Mouse (Mus musculus) liver, embryonic 16.5 days (tissue): ENCODE measurements around the gene Rhot2. TPM values are rescaled to one million over a fixed set of nuclear protein-coding genes. Genes with fewer than 3 reads are reported as not detected.
"Not testable (repeated sequence)": the region's sequence is repeated elsewhere in the genome, so short reads cannot be mapped to it uniquely, and the experiment has no call there.

ENCODE experiments used
- ATAC-seq: fragments of 200-750 bp; cut with Nextera tagmentation; 2 replicates; pipeline ENCODE4 v1.8.0; 2017; ENCODE audit warnings: low read depth, mild to moderate bottlenecking, moderate number of reproducible peaks, moderate library complexity
- H3K27ac ChIP-seq: fragments of 300-500 bp; sonication (generic); 2 replicates; pipeline ENCODE4 v1.5.1; 2014; ENCODE audit warnings: mild to moderate bottlenecking, low read length
- H3K27me3 ChIP-seq: fragments of 300-500 bp; sonication (generic); 2 replicates; pipeline ENCODE4 v1.6.1; 2014; ENCODE audit warnings: low read depth, low read length, mixed read lengths; ENCODE audit not compliant: control insufficient read depth, insufficient read depth
- H3K36me3 ChIP-seq: fragments of 300-500 bp; sonication (generic); 2 replicates; pipeline ENCODE4 v1.6.1; 2014; ENCODE audit warnings: mild to moderate bottlenecking; ENCODE audit not compliant: control insufficient read depth, insufficient read depth
- H3K4me1 ChIP-seq: fragments of 300-500 bp; sonication (generic); 2 replicates; pipeline ENCODE4 v1.6.1; 2014; ENCODE audit warnings: low read depth, low read length, mixed read lengths; ENCODE audit not compliant: control insufficient read depth
- H3K4me2 ChIP-seq: fragments of 300-500 bp; sonication (generic); 2 replicates; pipeline ENCODE4 v1.6.1; 2014; ENCODE audit warnings: low read depth, low read length, mixed read lengths
- H3K4me3 ChIP-seq: fragments of 300-500 bp; sonication (generic); 2 replicates; pipeline ENCODE4 v1.5.1; 2014; ENCODE audit warnings: low read depth, mild to moderate bottlenecking, low read length
- H3K9ac ChIP-seq: fragments of 300-500 bp; sonication (generic); 2 replicates; pipeline ENCODE4 v1.6.1; 2014; ENCODE audit warnings: low read depth, low read length
- H3K9me3 ChIP-seq: fragments of 300-500 bp; sonication (generic); replicated peaks from 2 replicates; pipeline ENCODE4 v1.6.1; 2016; ENCODE audit warnings: low read length; ENCODE audit not compliant: control insufficient read depth
- WGBS: fragments of 180-500 bp; shearing (Covaris S2); extraction: QIAGEN DNeasy Blood & Tissue Kit; methylation state at CpG from one replicate; pipeline ENCODE4 v1.1.7; 2014; ENCODE audit not compliant: insufficient replicate concordance; 5-methylcytosine and 5-hydroxymethylcytosine counted together
- polyA plus RNA-seq: library from polyadenylated mRNA; unstranded; fragments of >200 nt; fragmentation: Nextera tagmentation; extraction: Ambion mirVana; gene quantifications from 2 replicates; pipeline ENCODE4 v1.2.1, GENCODE M21; 2015

Gene Rhot2
- polyA plus RNA-seq, 1 experiment from 2014 or later: 11.4 TPM

- Histone ChIP-seq H3K4me2 (peak overlapping the region; percentile 85), H3K4me3 (peak overlapping the region; percentile 85), H3K9me3 (no peaks in the 10 kb centered on the region), H3K9ac (peak overlapping the region; percentile 83), H3K4me1 (peaks cover 29% of the 10 kb centered on the region), H3K27me3 (no peaks in the 10 kb centered on the region), H3K27ac (peak overlapping the region; percentile 90), H3K36me3 (no peaks in the 10 kb centered on the region)
- 60% methylated on average over 10 of the region's 10 CpGs for WGBS
- ATAC-seq: peak; percentile 19; the same call in 1 of the 2 replicates
These were observed 31.8 kb upstream of the Rhot2 start for GRCm38 (mm10) chr17:25876347-25876915.

GRCm38 (mm10) chr17:25875171-25876136, 30.8 kb upstream of the Rhot2 start:
- H3K4me3 ChIP-seq: peak overlapping the region; percentile 85
- peak overlapping the region; percentile 83 for H3K9ac ChIP-seq
- peak overlapping the region; percentile 85 for H3K4me2 ChIP-seq
- H3K36me3 ChIP-seq: no peaks in the 10 kb centered on the region
- H3K4me1 ChIP-seq: peaks cover 26% of the 10 kb centered on the region
- peak overlapping the region; percentile 90 for H3K27ac ChIP-seq
- no peaks in the 10 kb centered on the region for H3K27me3 ChIP-seq
- ATAC-seq: peak; percentile 86
- no peaks in the 10 kb centered on the region for H3K9me3 ChIP-seq
- under 1% methylated on average over 59 of the region's 59 CpGs for WGBS

GRCm38 (mm10) chr17:25874721-25875170, 30.1 kb upstream of the Rhot2 start, which contains the start of gene Mettl26:
TSS of gene Mettl26 (plus strand) at chr17:25875074.
- Histone ChIP-seq H3K9me3 (no peaks in the 10 kb centered on the region), H3K4me2 (peak within 1 kb of the TSS; percentile 85), H3K9ac (peak within 1 kb of the TSS; percentile 83), H3K27ac (peak within 1 kb of the TSS; percentile 90), H3K4me3 (peak within 1 kb of the TSS; percentile 85), H3K27me3 (no peaks in the 10 kb centered on the region), H3K36me3 (no peaks in the 10 kb centered on the region), H3K4me1 (peaks cover 23% of the 10 kb centered on the region)
- peak; percentile 71 for ATAC-seq
- under 1% methylated on average over 25 of the region's 25 CpGs for WGBS

- ATAC-seq: no peak
- Histone ChIP-seq H3K27ac (peak overlapping the region; percentile 90), H3K9ac (peak overlapping the region; percentile 28), H3K27me3 (no peaks in the 10 kb centered on the region), H3K9me3 (no peaks in the 10 kb centered on the region), H3K4me3 (peak overlapping the region; percentile 85), H3K4me2 (peak overlapping the region; percentile 85), H3K4me1 (peaks cover 20% of the 10 kb centered on the region), H3K36me3 (no peaks in the 10 kb centered on the region)
- WGBS: 9% methylated on average over 14 of the region's 14 CpGs
These were observed 29.6 kb upstream of the Rhot2 start for GRCm38 (mm10) chr17:25874148-25874720.

- peak overlapping the region; percentile 85; the same call in 1 of the 2 replicates for H3K4me2 ChIP-seq
- H3K4me1 ChIP-seq: peaks cover 25% of the 10 kb centered on the region
- H3K9me3 ChIP-seq: no peaks in the 10 kb centered on the region
- H3K9ac ChIP-seq: no peak overlapping the region
- H3K27me3 ChIP-seq: no peaks in the 10 kb centered on the region
- 67% methylated on average over 11 of the region's 11 CpGs for WGBS
- H3K4me3 ChIP-seq: no peak overlapping the region; the same call in 1 of the 2 replicates
- H3K27ac ChIP-seq: no peak overlapping the region
- ATAC-seq: no peak
- H3K36me3 ChIP-seq: no peaks in the 10 kb centered on the region
These were observed 28.9 kb upstream of the Rhot2 start for GRCm38 (mm10) chr17:25873405-25874147.

GRCm38 (mm10) chr17:25872676-25873075, 28.0 kb upstream of the Rhot2 start:
- Histone ChIP-seq H3K4me1 (peaks cover 34% of the 10 kb centered on the region), H3K36me3 (no peaks in the 10 kb centered on the region), H3K4me3 (no peak overlapping the region), H3K27me3 (no peaks in the 10 kb centered on the region), H3K27ac (no peak overlapping the region), H3K4me2 (no peak overlapping the region), H3K9me3 (no peaks in the 10 kb centered on the region), H3K9ac (no peak overlapping the region)
- no peak for ATAC-seq
- 56% methylated on average over 3 of the region's 3 CpGs for WGBS

GRCm38 (mm10) chr17:25871566-25871965, 26.9 kb upstream of the Rhot2 start:
- H3K27me3 ChIP-seq, ATAC-seq, H3K9ac ChIP-seq, H3K27ac ChIP-seq, H3K9me3 ChIP-seq, H3K4me2 ChIP-seq, H3K36me3 ChIP-seq, H3K4me3 ChIP-seq: not testable (repeated sequence)
- peaks cover 37% of the 10 kb centered on the region for H3K4me1 ChIP-seq

GRCm38 (mm10) chr17:25869954-25870353, 25.3 kb upstream of the Rhot2 start:
- ATAC-seq: no peak
- Histone ChIP-seq H3K4me1 (peaks cover 28% of the 10 kb centered on the region), H3K27ac (no peak overlapping the region), H3K36me3 (no peaks in the 10 kb centered on the region), H3K9me3 (no peaks in the 10 kb centered on the region), H3K9ac (no peak overlapping the region), H3K27me3 (no peaks in the 10 kb centered on the region), H3K4me2 (no peak overlapping the region), H3K4me3 (no peak overlapping the region)
- 66% methylated on average over 2 of the region's 2 CpGs for WGBS
